Mouse (Mus musculus) testis, adult 2 months (tissue): ENCODE measurements around the gene Galnt7.

Source experiments
- CTCF ChIP-seq: fragments of 200-500 bp; IDR thresholded peaks from 2 replicates; pipeline ENCODE4 v1.5.1; 2012; ENCODE audit warnings: low read depth, mild to moderate bottlenecking, inconsistent platforms, low read length, moderate library complexity; ENCODE audit not compliant: control insufficient read depth, insufficient read depth, insufficient replicate concordance
- POLR2A ChIP-seq: fragments of 200-500 bp; IDR thresholded peaks from 2 replicates; pipeline ENCODE4 v1.6.1; 2012; ENCODE audit warnings: low read depth, mild to moderate bottlenecking, inconsistent platforms, low read length, moderate library complexity; ENCODE audit not compliant: control insufficient read depth

- TF ChIP-seq CTCF (no peak), POLR2A (no peak)
Measured at GRCm38 (mm10) chr8:57508657-57509056, 144.2 kb downstream of the Galnt7 start.
